Mouse (Mus musculus) small intestine, adult 2 months (tissue): ENCODE measurements around the gene 1810049J17Rik.

Experiments
- CTCF ChIP-seq: fragments of 200-500 bp; IDR thresholded peaks from 2 replicates; pipeline ENCODE4 v1.5.1; 2012; ENCODE audit warnings: low read depth, mild to moderate bottlenecking, control low read depth, inconsistent platforms, low read length, moderate library complexity, mixed read lengths; ENCODE audit not compliant: insufficient replicate concordance, insufficient read length; ENCODE audit errors: extremely low read depth
- POLR2A ChIP-seq: fragments of 200-500 bp; IDR thresholded peaks from 2 replicates; pipeline ENCODE4 v1.6.1; 2012; ENCODE audit warnings: low read depth, mild to moderate bottlenecking, control low read depth, inconsistent platforms, low read length, moderate library complexity

GRCm38 (mm10) chr15:12358384-12358783 is 36.7 kb upstream of the 1810049J17Rik start:
- TF ChIP-seq CTCF (no peak), POLR2A (no peak)
